Mouse (Mus musculus): ENCODE data around the gene Nckap5. TPM values are rescaled to one million over a fixed set of nuclear protein-coding genes. Genes with fewer than 3 reads are reported as not detected.

Nckap5 gene
- polyA plus RNA-seq, 1 experiment from 2014 or later, result 4.8 TPM

DNA sequence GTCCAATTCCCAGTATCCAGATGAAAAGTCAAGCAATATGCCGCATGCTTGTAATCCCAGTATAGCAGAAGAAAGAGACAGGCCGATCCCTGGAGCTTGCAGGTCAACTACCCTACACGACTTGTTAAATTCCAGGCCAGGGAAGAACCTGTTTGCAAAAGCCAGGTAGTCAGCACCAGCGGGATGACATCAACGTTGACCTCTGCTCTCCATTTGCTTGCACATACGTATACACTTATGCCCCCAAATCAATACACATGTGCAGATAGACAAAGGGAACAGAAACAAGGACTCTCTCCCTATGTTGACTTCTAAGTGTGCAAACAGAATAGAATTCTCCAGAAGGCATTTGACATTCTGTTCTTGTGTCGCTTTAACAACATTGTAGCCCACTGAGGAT, 576.7 kb downstream of the Nckap5 start:
- Histone ChIP-seq H3K4me3 (ENCODE audit: low read depth, low read length) (no peak overlapping the region), H3K4me2 (replicated peaks; ENCODE audit: low read depth, low read length) (no peak overlapping the region), H3K36me3 (ENCODE audit: control insufficient read depth, insufficient read depth, low read length) (no peaks in the 10 kb centered on the region), H3K27ac (ENCODE audit: low read length) (no peak overlapping the region), H3K9me3 (ENCODE audit: control insufficient read depth, low read depth, low read length) (no peaks in the 10 kb centered on the region), H3K27me3 (ENCODE audit: control insufficient read depth, insufficient read depth, low read length) (no peaks in the 10 kb centered on the region), H3K4me1 (ENCODE audit: control insufficient read depth, insufficient read depth, low read length) (no peaks in the 10 kb centered on the region), H3K9ac (replicated peaks; ENCODE audit: low read depth, low read length) (no peak overlapping the region)
- ATAC-seq (ENCODE audit: insufficient number of reproducible peaks, insufficient read depth, low FRiP score, low read depth), result no peak
- WGBS, result 70% methylated on average over 7 of the region's 7 CpGs

DNA sequence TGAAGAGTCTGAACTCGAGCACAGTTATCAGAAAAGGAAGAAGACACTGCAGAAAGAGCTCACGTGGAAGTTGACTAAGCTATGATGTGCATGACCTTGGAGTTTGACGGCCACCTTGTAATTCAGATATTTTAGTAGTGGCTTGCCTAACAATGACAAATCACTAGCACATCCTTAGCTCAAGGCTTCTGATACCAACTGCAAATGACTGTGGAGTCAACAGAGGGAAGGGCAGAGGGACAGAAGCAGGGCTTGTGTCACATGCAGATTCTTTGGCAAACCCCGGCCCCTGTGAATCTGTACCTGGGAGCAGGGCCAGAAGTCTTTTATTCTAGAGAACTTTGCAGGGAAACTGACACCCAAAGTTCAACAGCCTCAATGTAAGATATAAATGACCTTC, 597.4 kb downstream of the Nckap5 start:
- H3K27ac ChIP-seq (ENCODE audit: low read length), result no peak overlapping the region
- WGBS, result 76% methylated on average over 4 of the region's 4 CpGs
- H3K4me1 ChIP-seq (ENCODE audit: control insufficient read depth, insufficient read depth, low read length), result no peaks in the 10 kb centered on the region
- H3K9me3 ChIP-seq (ENCODE audit: control insufficient read depth, low read depth, low read length), result no peaks in the 10 kb centered on the region
- no peaks in the 10 kb centered on the region for H3K36me3 ChIP-seq (ENCODE audit: control insufficient read depth, insufficient read depth, low read length)
- H3K4me3 ChIP-seq (ENCODE audit: low read depth, low read length), result no peak overlapping the region
- no peaks in the 10 kb centered on the region for H3K27me3 ChIP-seq (ENCODE audit: control insufficient read depth, insufficient read depth, low read length)
- H3K4me2 ChIP-seq (replicated peaks; ENCODE audit: low read depth, low read length), result no peak overlapping the region
- no peak for ATAC-seq (ENCODE audit: insufficient number of reproducible peaks, insufficient read depth, low FRiP score, low read depth)
- no peak overlapping the region for H3K9ac ChIP-seq (replicated peaks; ENCODE audit: low read depth, low read length)

- Histone ChIP-seq H3K36me3 (ENCODE audit: control insufficient read depth, insufficient read depth, low read length) (no peaks in the 10 kb centered on the region), H3K27me3 (ENCODE audit: control insufficient read depth, insufficient read depth, low read length) (no peaks in the 10 kb centered on the region), H3K4me2 (replicated peaks; ENCODE audit: low read depth, low read length) (no peak overlapping the region), H3K27ac (ENCODE audit: low read length) (no peak overlapping the region), H3K4me1 (ENCODE audit: control insufficient read depth, insufficient read depth, low read length) (no peaks in the 10 kb centered on the region), H3K9ac (replicated peaks; ENCODE audit: low read depth, low read length) (no peak overlapping the region), H3K4me3 (ENCODE audit: low read depth, low read length) (no peak overlapping the region), H3K9me3 (ENCODE audit: control insufficient read depth, low read depth, low read length) (no peaks in the 10 kb centered on the region)
- WGBS, result 60% methylated on average over 9 of the region's 9 CpGs
- no peak for ATAC-seq (ENCODE audit: insufficient number of reproducible peaks, insufficient read depth, low FRiP score, low read depth)
These were observed 599.4 kb downstream of the Nckap5 start for GRCm38 (mm10) chr1:126231199-126231598.

DNA sequence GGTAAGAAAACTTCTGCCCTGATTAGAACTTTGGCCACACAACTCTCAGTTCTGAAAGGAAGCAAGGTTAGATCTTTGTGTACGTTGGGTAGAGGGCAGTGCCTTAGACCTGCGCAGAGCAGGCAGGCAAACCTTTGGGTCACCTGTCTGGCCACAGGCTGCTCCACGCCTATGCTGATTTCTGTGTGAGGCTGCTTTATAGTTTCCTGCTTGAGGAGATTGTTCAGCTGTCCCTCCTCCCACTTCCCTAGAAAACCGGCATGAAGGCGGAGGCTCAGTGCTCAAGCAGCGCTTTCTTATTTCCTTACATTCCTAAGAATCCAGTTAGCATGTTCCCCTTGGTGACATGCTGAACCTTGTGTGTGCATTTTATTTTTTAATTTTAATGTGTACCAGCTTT, 620.4 kb downstream of the Nckap5 start:
- no peak overlapping the region for H3K9ac ChIP-seq (replicated peaks; ENCODE audit: low read depth, low read length)
- no peaks in the 10 kb centered on the region for H3K4me1 ChIP-seq (ENCODE audit: control insufficient read depth, insufficient read depth, low read length)
- H3K4me2 ChIP-seq (replicated peaks; ENCODE audit: low read depth, low read length), result no peak overlapping the region
- no peak overlapping the region for H3K27ac ChIP-seq (ENCODE audit: low read length)
- H3K36me3 ChIP-seq (ENCODE audit: control insufficient read depth, insufficient read depth, low read length), result no peaks in the 10 kb centered on the region
- no peak for ATAC-seq (ENCODE audit: insufficient number of reproducible peaks, insufficient read depth, low FRiP score, low read depth)
- H3K9me3 ChIP-seq (ENCODE audit: control insufficient read depth, low read depth, low read length), result no peaks in the 10 kb centered on the region
- H3K4me3 ChIP-seq (ENCODE audit: low read depth, low read length), result no peak overlapping the region
- WGBS, result 70% methylated on average over 6 of the region's 6 CpGs
- no peaks in the 10 kb centered on the region for H3K27me3 ChIP-seq (ENCODE audit: control insufficient read depth, insufficient read depth, low read length)

GRCm38 (mm10) chr1:126209743-126210142, 620.9 kb downstream of the Nckap5 start:
- 80% methylated on average over 5 of the region's 5 CpGs for WGBS
- Histone ChIP-seq H3K27ac (ENCODE audit: low read length) (no peak overlapping the region), H3K9me3 (ENCODE audit: control insufficient read depth, low read depth, low read length) (no peaks in the 10 kb centered on the region), H3K4me3 (ENCODE audit: low read depth, low read length) (no peak overlapping the region), H3K9ac (replicated peaks; ENCODE audit: low read depth, low read length) (no peak overlapping the region), H3K4me2 (replicated peaks; ENCODE audit: low read depth, low read length) (no peak overlapping the region), H3K36me3 (ENCODE audit: control insufficient read depth, insufficient read depth, low read length) (no peaks in the 10 kb centered on the region), H3K4me1 (ENCODE audit: control insufficient read depth, insufficient read depth, low read length) (no peaks in the 10 kb centered on the region), H3K27me3 (ENCODE audit: control insufficient read depth, insufficient read depth, low read length) (no peaks in the 10 kb centered on the region)
- no peak for ATAC-seq (ENCODE audit: insufficient number of reproducible peaks, insufficient read depth, low FRiP score, low read depth)

DNA sequence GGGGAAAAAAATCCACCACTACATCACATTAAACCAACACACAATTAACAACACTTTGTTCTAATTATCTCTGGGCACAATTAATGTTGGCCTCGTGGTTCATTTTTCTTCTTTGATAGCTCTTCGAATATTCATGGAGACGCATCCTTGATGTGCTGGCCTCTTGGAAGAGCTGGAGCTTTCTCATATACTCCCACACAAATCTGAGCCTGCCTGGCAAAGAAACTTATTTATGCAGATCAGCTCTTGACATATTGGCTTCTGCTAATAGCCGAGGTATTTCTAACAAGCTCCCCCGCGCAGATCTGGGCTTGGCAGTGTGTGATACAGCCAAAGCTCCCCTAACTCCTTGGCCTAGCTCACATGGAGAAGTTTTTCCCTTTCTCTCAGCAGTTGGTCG, 621.5 kb downstream of the Nckap5 start:
- Histone ChIP-seq H3K27ac (ENCODE audit: low read length) (no peak overlapping the region), H3K4me2 (replicated peaks; ENCODE audit: low read depth, low read length) (no peak overlapping the region), H3K9me3 (ENCODE audit: control insufficient read depth, low read depth, low read length) (no peaks in the 10 kb centered on the region), H3K4me1 (ENCODE audit: control insufficient read depth, insufficient read depth, low read length) (no peaks in the 10 kb centered on the region), H3K36me3 (ENCODE audit: control insufficient read depth, insufficient read depth, low read length) (no peaks in the 10 kb centered on the region), H3K4me3 (ENCODE audit: low read depth, low read length) (no peak overlapping the region), H3K27me3 (ENCODE audit: control insufficient read depth, insufficient read depth, low read length) (no peaks in the 10 kb centered on the region), H3K9ac (replicated peaks; ENCODE audit: low read depth, low read length) (no peak overlapping the region)
- 89% methylated on average over 7 of the region's 7 CpGs for WGBS
- no peak for ATAC-seq (ENCODE audit: insufficient number of reproducible peaks, insufficient read depth, low FRiP score, low read depth)

DNA sequence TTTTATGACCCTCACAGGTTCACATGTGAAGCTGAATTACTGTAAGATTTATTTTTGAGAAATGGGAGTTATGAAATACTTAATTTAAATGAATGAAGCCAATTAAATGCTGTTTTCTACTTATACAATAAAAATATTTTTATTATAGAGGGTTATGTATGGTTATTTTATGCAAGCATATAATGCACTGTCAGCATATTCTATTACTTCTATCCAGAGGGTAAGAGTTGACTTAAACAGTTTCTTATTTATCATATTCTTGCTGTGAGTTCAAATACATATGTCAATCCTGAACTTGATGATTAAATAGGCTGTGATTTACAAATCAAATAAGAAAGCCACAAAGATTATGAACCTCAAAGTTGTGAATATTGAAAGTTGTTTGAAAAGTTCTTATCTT, 633.7 kb downstream of the Nckap5 start:
- Histone ChIP-seq H3K4me2 (replicated peaks; ENCODE audit: low read depth, low read length) (no peak overlapping the region), H3K9me3 (ENCODE audit: control insufficient read depth, low read depth, low read length) (no peaks in the 10 kb centered on the region), H3K4me3 (ENCODE audit: low read depth, low read length) (no peak overlapping the region), H3K9ac (replicated peaks; ENCODE audit: low read depth, low read length) (no peak overlapping the region), H3K4me1 (ENCODE audit: control insufficient read depth, insufficient read depth, low read length) (no peaks in the 10 kb centered on the region), H3K36me3 (ENCODE audit: control insufficient read depth, insufficient read depth, low read length) (no peaks in the 10 kb centered on the region), H3K27me3 (ENCODE audit: control insufficient read depth, insufficient read depth, low read length) (no peaks in the 10 kb centered on the region), H3K27ac (ENCODE audit: low read length) (no peak overlapping the region)
- no peak for ATAC-seq (ENCODE audit: insufficient number of reproducible peaks, insufficient read depth, low FRiP score, low read depth)

DNA sequence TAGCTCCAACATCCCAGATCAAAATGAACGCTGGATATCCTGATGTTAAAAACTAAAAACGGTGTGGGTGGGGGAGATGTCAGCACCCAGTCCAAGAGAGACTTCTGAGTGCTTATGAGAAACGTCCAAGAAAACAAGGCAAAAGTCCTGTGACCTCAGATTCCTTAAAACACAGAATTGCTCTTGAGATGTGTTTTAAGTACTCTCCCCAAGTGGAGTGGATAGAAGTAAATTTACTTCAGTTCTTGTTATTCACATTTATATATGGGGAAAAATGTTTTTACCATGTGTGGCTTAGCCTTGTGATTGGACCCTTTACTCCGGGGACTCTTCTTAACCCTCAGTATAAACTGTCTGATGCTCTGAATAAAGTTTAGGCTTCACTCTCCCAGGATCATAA, 640.2 kb downstream of the Nckap5 start:
- H3K4me2 ChIP-seq (replicated peaks; ENCODE audit: low read depth, low read length), result no peak overlapping the region
- H3K9ac ChIP-seq (replicated peaks; ENCODE audit: low read depth, low read length), result no peak overlapping the region
- 64% methylated on average over 4 of the region's 4 CpGs for WGBS
- H3K27me3 ChIP-seq (ENCODE audit: control insufficient read depth, insufficient read depth, low read length), result no peaks in the 10 kb centered on the region
- H3K9me3 ChIP-seq (ENCODE audit: control insufficient read depth, low read depth, low read length), result no peaks in the 10 kb centered on the region
- no peak for ATAC-seq (ENCODE audit: insufficient number of reproducible peaks, insufficient read depth, low FRiP score, low read depth)
- H3K36me3 ChIP-seq (ENCODE audit: control insufficient read depth, insufficient read depth, low read length), result no peaks in the 10 kb centered on the region
- no peak overlapping the region for H3K27ac ChIP-seq (ENCODE audit: low read length)
- H3K4me3 ChIP-seq (ENCODE audit: low read depth, low read length), result no peak overlapping the region
- H3K4me1 ChIP-seq (ENCODE audit: control insufficient read depth, insufficient read depth, low read length), result no peaks in the 10 kb centered on the region

GRCm38 (mm10) chr1:126183751-126184150, 646.8 kb downstream of the Nckap5 start:
- ATAC-seq (ENCODE audit: insufficient number of reproducible peaks, insufficient read depth, low FRiP score, low read depth), result no peak
- Histone ChIP-seq H3K4me2 (replicated peaks; ENCODE audit: low read depth, low read length) (no peak overlapping the region), H3K4me3 (ENCODE audit: low read depth, low read length) (no peak overlapping the region), H3K27ac (ENCODE audit: low read length) (no peak overlapping the region), H3K27me3 (ENCODE audit: control insufficient read depth, insufficient read depth, low read length) (no peaks in the 10 kb centered on the region), H3K36me3 (ENCODE audit: control insufficient read depth, insufficient read depth, low read length) (no peaks in the 10 kb centered on the region), H3K9ac (replicated peaks; ENCODE audit: low read depth, low read length) (no peak overlapping the region), H3K9me3 (ENCODE audit: control insufficient read depth, low read depth, low read length) (no peaks in the 10 kb centered on the region), H3K4me1 (ENCODE audit: control insufficient read depth, insufficient read depth, low read length) (no peaks in the 10 kb centered on the region)
- 87% methylated on average over 7 of the region's 7 CpGs for WGBS
